Mouse (Mus musculus) ovary, postnatal 36 days (tissue): ENCODE measurements around the gene Ankrd10.
"Not testable (repeated sequence)": the region's sequence is repeated elsewhere in the genome, so short reads cannot be mapped to it uniquely, and the experiment has no call there.

Source experiments
- DNase-seq: peaks from one replicate; pipeline ENCODE4 v3.0.0; 2022; ENCODE audit warnings: low spot score, mixed read lengths

Ankrd10 gene

GRCm38 (mm10) chr8:11635611-11636081 is at the start of gene Ankrd10:
TSS of gene Ankrd10 (minus strand) at chr8:11635757.
- peak; percentile 98 for DNase-seq

DNA sequence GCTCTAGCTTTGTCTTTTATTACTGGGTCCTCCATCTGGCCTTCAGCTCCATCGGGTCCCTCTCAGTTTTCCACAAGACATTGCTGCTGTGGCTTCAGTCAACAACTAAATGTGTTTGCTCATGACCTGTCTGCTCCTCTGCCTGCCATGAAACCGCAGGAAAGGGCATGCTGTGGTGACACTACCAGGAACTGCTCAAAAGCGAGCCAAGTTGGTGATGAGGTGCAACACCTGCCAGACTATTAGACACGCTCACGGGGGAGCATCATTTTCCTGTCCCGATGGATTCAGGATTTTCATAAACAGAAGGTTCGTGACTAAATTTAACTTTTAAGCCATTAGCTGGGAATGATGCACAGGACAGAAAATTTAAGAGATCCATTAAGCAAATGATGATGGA is 49.0 kb upstream of the Ankrd10 start:
- no peak for DNase-seq

- DNase-seq = no peak
These were observed 32.8 kb upstream of the Ankrd10 start for GRCm38 (mm10) chr8:11668308-11668707.

- not testable (repeated sequence) for DNase-seq
These were observed 30.6 kb upstream of the Ankrd10 start for GRCm38 (mm10) chr8:11666023-11666716.

DNA sequence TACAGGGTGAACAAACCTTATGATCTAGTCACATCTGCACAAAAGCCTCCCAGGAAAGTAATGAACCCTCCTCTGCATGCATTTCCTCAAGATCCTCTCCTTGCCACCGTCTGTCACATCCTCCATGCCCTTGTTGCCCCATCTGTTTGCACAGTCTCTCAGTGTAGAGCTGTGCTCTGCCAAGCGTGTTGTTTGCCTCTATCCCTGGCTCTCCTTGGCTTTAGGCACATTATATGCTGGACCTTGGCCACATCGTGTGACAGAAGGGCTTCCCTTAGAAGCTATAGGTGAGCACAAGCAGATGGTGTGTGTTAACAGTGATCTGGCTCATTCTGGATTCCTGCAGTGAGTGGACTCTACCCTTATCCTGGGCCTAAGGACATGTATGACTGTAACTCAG is 26.4 kb upstream of the Ankrd10 start:
- no peak for DNase-seq

DNA sequence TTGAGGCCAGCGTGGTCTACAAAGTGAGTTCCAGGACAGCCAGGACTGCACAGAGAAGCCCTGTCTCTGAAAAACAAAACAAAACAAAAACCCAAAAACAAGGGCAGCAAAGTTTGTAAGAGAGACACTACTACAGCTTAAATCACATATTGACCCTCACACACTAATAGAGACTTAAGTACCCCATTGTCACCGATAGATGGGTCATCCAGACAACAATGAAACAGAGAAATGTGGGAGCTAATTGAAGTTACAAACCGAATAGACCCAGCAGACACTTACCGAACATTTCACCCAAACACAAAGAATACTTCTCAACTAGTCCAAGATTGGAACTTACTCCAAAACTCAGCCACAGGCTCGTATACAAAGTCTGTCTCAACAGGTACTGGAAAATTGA is 14.5 kb upstream of the Ankrd10 start:
- DNase-seq = no peak

DNA sequence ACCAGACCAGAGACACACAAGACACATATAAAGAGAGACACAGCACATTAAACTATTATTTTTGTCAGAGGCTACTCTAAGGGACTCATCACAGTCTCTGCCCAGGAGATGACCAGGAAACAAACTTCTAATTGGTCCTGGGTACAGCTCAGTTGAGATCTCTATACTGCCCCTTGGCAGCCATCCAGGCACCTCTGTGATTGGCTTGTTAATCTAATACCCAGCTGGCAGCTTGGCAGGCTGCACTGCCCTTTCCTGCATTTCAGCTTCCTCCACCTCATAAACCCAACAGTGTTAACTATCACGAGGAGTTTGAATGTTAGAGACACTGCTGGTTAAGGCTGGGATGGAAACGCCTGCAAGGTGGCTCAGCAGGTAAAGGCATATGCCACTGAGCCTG is 7.6 kb upstream of the Ankrd10 start:
- no peak for DNase-seq

DNA sequence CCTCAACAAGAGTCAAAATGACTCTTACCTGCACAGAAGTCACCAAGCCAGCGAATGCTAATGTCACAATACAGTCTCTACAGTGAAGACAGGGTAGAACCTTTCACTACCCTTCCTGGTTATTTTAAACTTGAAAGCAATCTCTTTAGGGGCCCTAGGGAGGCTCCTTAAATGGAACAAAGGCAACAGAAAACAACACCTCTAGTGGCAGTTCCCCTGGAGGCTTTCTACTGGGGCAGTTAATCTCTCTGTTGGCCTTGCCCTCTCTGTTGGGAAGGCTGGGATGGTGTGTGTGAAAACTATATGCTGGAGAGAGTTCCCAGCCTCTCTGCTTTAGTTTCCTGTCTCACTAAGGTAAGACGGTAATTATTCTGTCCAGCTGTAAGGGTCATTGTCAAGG is 5.0 kb upstream of the Ankrd10 start:
- no peak for DNase-seq

DNA sequence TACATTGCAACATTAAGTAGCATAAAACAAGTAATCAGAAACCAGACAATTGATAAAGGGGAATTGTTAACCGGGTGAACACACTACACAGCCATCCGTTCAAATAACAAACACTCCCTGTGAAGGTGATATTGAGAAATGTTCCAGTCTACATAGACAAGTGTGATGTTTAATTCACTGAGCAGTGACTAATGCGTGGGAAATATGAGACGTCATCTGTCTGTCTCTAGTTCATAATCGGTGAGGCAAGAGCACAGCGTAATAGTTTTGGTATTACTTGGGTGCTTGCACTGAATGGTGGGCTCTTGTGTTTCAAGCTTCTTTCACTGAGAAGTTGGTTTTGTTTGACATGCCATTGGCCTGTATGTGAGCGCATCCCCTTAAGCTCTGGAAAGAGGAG is 2.0 kb upstream of the Ankrd10 start:
- no peak for DNase-seq

DNA sequence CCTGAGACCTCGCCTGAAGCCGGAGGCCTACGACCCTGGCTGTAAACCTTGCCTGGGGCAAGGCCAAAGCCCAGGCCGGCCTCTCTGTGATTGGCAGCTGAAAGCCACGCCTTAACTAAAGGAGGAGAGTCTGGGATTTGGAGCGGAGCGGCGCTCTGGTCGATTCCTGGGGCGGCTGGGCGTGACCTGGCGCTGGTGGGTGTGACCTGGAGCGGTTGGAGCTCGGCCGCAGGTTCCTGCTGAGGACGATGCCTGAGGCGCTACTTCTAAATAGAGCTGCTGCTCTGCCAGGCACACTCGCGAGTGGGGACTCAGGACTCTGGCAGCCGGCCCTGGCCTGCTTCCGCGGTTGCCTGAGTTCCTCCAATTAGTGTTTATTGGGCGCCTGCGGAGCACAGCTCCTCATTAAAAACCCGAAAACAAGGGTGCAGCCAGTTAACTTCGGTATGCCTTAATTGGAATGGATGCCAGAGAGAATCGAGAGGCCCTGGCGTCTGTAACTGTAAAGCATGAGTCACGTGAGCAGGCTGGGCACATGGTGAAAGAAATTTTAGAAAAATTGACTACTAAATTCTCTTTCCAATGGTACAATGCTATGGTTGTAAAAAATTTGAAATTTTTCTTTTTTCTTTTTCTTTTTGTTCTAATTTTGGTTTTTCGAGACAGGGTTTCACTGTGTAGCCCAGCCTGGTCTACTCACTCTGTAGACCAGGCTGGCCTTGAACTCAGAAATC is 934 bp upstream of the Ankrd10 start:
- DNase-seq = peak; percentile 85

DNA sequence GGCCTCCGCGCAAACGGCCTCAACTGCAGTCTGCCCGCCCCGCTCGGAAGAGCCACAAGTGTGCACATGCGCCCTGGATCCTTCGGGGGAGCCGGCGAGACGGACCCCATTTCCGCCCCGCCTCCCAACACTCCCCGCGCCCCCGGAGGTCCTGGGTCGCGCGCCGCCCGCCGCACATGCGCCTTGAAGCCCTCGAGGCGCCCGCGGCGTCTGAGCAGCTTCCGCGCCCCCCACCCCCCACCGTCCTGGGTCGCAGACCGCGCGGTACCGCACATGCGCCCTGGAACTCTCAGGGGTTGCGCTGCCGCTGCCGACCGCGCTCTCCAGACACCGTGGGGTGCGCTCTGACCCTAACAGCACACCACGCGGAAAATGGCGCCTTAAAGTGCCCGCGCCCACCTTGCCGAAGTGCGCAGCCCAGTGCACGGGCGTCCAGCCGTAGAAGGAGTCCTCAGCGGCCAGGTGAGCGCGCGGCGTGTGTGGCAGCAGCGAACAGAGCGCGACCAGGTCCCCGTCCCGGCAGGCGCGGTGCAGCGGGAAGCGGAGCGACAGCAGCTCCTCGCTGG is 462 bp downstream of the Ankrd10 start:
- DNase-seq = peak; percentile 89

- no peak for DNase-seq
These were observed 1.1 kb downstream of the Ankrd10 start for GRCm38 (mm10) chr8:11634331-11635011.

DNA sequence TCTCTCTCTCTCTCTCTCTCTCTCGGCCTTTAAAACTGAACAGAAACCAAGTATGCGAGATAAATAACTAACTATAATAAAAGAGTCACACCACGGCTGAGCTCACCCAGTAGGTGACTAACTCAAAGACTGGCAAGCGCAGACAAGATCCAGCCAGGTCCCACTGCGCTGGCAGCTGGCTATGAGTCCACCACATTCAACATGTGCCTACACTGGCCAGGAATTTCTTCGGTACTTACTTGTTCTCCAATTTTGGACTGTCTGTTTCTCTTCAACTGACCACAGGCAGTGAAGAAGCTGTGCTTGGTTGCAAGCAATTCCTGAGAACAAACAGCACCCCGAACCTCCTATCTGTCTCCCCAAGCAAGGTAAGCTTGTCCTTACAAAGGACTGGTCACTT is 2.1 kb downstream of the Ankrd10 start:
- no peak for DNase-seq

DNA sequence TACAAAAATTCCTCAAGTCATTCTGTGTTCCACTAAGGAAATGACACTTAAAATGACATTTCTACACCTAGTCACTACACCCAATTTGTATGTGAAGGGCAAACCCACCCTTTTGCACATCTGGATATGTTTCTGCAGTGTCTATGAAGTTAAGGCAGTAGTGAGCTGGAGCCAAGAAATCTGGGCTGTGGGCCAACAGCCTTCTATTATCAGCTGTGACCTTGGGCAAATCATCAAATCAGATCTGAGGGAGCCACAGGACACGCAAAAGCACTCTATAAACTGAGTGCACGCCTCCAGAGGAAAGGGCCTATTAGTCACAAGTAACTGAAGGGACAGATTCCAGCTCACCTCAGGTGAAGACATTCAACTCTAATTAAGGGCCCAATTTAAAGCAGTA is 3.2 kb downstream of the Ankrd10 start:
- DNase-seq = peak; percentile 76

DNA sequence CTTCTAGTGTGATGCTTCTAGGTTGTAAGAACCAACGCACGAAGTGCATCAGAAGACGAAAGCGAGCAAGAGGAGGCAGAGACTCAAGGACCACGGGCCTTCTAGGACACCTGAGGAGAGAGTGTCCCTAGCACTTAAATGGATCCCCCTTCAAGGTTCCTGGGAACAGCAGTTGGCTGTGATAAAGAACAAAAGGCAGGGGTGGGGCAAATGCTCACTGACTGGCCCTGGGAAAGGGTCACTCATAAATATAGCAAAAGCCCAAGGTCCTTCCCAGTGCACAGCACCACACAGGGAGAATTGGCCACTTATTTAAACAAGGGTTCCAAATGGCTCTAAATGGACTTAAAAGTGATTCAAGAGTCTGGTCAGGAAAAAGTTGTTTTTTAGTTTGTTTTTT is 6.4 kb downstream of the Ankrd10 start:
- DNase-seq = no peak

- no peak for DNase-seq
These were observed 6.9 kb downstream of the Ankrd10 start for GRCm38 (mm10) chr8:11628506-11629132.

DNA sequence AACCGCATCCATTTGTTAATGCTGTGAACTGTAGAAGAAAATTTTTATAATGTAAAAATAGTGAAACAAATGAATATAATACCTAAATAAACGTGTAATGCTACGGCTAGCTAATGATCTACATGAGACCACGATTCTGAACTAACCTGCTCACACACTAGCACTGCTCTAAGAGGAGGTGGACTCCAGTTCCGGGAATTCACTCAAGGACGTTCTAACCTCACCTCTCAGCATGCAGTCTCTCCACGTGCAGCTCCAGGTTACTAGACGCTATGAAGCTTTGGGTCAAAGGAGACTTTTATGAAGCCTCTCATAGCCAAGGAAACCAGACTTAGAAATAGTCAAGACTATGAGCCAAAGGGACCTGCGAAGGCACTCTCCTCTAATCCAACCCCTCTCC is 7.8 kb downstream of the Ankrd10 start:
- no peak for DNase-seq

DNA sequence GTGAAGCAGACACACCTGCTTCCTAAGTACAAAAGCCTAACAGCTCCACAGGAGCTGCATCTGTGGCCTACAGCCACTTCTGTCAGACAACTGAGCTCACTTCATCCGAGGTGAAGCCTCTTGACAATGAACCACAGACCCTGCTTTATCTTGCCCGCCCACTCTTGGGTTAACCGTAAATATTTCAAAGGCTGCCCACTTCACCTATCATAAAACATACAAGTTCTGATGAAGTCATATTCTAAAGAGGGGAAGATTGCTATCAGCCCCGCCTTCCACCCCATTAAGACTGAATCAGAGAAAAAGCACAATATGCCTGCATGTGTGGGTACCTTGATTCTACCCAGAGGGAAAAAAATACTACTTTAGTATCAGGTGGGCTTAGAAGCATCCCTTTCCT is 10.5 kb downstream of the Ankrd10 start:
- DNase-seq = no peak

DNA sequence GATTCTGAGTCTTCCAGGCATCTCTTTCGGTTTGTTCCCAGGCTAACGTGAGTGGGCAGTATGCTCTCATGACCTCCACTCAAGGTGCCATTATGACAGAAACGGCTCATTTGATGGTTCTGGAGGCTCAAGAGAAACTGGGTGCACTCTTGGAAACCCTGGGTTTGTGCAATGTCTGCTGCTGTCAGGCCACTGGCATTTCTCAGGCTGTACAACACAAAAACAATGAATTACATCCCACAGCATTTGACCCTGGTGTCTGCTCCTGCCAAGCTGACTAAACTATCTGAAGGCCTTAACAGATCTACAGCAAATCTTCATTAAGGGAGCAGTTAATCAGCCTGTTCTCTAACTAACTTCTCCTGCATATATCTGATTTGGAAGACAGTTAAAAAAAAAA is 16.5 kb downstream of the Ankrd10 start:
- no peak for DNase-seq

- no peak for DNase-seq
These were observed 17.5 kb downstream of the Ankrd10 start for GRCm38 (mm10) chr8:11618063-11618462.

DNA sequence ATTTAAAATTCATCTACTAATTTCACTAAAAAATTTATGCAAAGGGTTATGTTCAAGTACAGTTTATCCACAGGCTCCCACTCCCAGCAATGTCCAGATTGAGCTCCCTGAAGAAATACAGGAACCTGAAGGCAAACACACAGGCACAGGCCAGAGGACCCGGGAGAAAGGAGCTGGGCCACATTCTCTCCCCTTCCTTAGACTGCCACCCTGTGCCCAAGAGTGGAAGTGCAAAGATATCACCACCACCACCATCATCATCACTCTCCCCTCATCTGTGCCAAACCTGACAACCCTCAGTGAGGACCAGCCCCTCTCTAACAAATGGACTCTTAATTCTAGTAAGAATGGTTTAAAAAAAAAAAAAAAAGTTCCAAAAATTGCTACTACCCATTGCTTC is 19.3 kb downstream of the Ankrd10 start:
- DNase-seq = peak; percentile 29

DNA sequence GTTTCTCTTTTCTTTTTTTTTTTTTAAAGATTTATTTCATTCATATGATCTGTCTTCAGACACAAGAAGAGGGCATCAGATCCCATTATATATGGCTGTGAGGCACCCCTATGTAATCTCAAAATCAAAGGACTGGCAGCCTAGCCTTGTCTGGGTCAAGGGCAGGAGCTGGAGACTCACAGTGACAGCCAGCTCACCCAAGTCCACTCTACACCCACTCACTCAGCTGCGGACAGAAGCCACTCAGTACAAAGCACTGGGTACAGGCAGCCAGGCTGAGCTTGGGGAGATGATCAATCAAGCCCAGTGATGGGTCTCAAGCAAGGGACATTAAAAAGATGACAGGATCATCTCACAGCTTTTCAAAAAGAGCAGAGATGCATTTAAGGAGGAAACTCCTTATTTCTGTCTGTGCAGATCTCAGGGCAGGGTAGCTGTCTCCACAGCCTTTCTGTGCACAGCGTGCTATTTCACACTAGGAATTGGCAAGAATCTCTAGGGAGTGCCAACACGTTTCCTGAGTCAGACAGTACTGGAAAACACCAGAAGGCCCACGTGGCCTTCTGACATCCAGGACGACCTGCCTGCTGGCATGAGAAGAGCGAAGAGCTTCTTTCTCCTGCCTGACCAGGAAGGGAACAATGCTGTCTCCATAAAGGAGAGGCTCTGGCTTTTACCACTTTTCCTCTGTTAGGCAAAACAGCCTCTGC is 21.3 kb downstream of the Ankrd10 start:
- no peak for DNase-seq
